Mouse (Mus musculus): ENCODE data around the gene Gm906. TPM values are rescaled to one million over a fixed set of nuclear protein-coding genes. Genes with fewer than 3 reads are reported as not detected.
"Not testable (repeated sequence)": the region's sequence is repeated elsewhere in the genome, so short reads cannot be mapped to it uniquely, and the experiment has no call there.

Gm906 gene
- polyA plus RNA-seq (2014; fragmentation: Nextera tagmentation; extraction: Ambion mirVana): not detected in 2 replicates

- not testable (repeated sequence) for H3K27me3 ChIP-seq (ENCODE audit: control insufficient read depth, insufficient read depth, low read length); H3K4me2 ChIP-seq (replicated peaks; ENCODE audit: low read depth, low read length); H3K36me3 ChIP-seq (ENCODE audit: control insufficient read depth, insufficient read depth, low read length); H3K4me3 ChIP-seq (ENCODE audit: low read depth, low read length); ATAC-seq (ENCODE audit: low FRiP score); H3K9me3 ChIP-seq (ENCODE audit: control insufficient read depth, low read length); DNase-seq (ENCODE audit: low spot score); H3K27ac ChIP-seq (ENCODE audit: low read depth, low read length); H3K4me1 ChIP-seq (replicated peaks; ENCODE audit: control insufficient read depth, insufficient read depth, low read length); H3K9ac ChIP-seq (ENCODE audit: low read depth, low read length)
- 70% methylated on average over 3 of the region's 3 CpGs for WGBS
Observed at GRCm38 (mm10) chr13:50250208-50250607, at the start of gene Gm906. TSS of gene Gm906 (minus strand) at chr13:50250308.

GRCm38 (mm10) chr13:50283308-50283707 is 33.2 kb upstream of the Gm906 start:
- not testable (repeated sequence) for ATAC-seq (ENCODE audit: low FRiP score); H3K4me1 ChIP-seq (replicated peaks; ENCODE audit: control insufficient read depth, insufficient read depth, low read length); H3K9ac ChIP-seq (ENCODE audit: low read depth, low read length); H3K4me2 ChIP-seq (replicated peaks; ENCODE audit: low read depth, low read length); DNase-seq (ENCODE audit: low spot score); H3K27ac ChIP-seq (ENCODE audit: low read depth, low read length); H3K36me3 ChIP-seq (ENCODE audit: control insufficient read depth, insufficient read depth, low read length); H3K27me3 ChIP-seq (ENCODE audit: control insufficient read depth, insufficient read depth, low read length); H3K4me3 ChIP-seq (ENCODE audit: low read depth, low read length); H3K9me3 ChIP-seq (ENCODE audit: control insufficient read depth, low read length)
- WGBS: 95% methylated on average over 2 of the region's 4 CpGs

- Histone ChIP-seq H3K36me3 (ENCODE audit: control insufficient read depth, insufficient read depth, low read length) (no peaks in the 10 kb centered on the region), H3K4me2 (replicated peaks; ENCODE audit: low read depth, low read length) (no peak overlapping the region), H3K9ac (ENCODE audit: low read depth, low read length) (no peak overlapping the region), H3K4me1 (replicated peaks; ENCODE audit: control insufficient read depth, insufficient read depth, low read length) (no peaks in the 10 kb centered on the region), H3K27me3 (ENCODE audit: control insufficient read depth, insufficient read depth, low read length) (no peaks in the 10 kb centered on the region), H3K9me3 (ENCODE audit: control insufficient read depth, low read length) (no peaks in the 10 kb centered on the region), H3K27ac (ENCODE audit: low read depth, low read length) (no peak overlapping the region), H3K4me3 (ENCODE audit: low read depth, low read length) (no peak overlapping the region)
- ATAC-seq (ENCODE audit: low FRiP score): no peak
- DNase-seq (ENCODE audit: low spot score): no peak
- 90% methylated on average over 3 of the region's 3 CpGs for WGBS
Observed at GRCm38 (mm10) chr13:50236487-50236886, 13.6 kb downstream of the Gm906 start.

DNA sequence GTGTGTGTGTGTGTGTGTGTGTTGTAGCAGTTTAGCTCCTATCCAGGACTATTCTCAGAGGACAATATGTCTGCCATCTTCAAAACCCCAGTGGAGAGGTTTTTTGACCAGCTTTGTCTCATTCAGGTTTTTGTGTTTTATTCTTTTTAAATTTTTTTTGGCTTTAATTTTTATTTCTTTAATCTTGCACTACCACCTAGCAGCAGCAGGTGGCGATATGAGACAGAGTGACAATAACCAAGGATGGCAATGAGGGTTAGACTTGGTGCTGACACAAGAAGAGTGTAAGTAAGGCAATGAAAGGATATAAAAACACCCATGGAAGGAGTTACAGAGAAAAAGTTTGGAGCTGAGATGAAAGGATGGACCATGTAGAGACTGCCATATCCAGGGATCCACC is 38.3 kb downstream of the Gm906 start:
- not testable (repeated sequence) for ATAC-seq (ENCODE audit: low FRiP score); H3K4me3 ChIP-seq (ENCODE audit: low read depth, low read length); H3K4me2 ChIP-seq (replicated peaks; ENCODE audit: low read depth, low read length); H3K27me3 ChIP-seq (ENCODE audit: control insufficient read depth, insufficient read depth, low read length); H3K27ac ChIP-seq (ENCODE audit: low read depth, low read length); H3K36me3 ChIP-seq (ENCODE audit: control insufficient read depth, insufficient read depth, low read length); H3K4me1 ChIP-seq (replicated peaks; ENCODE audit: control insufficient read depth, insufficient read depth, low read length); H3K9ac ChIP-seq (ENCODE audit: low read depth, low read length); H3K9me3 ChIP-seq (ENCODE audit: control insufficient read depth, low read length)
- WGBS: 0% methylated on average over 1 of the region's 1 CpGs
- DNase-seq (ENCODE audit: low spot score): peak; percentile 52

GRCm38 (mm10) chr13:50210191-50210590 is 39.9 kb downstream of the Gm906 start:
- not testable (repeated sequence) for H3K4me3 ChIP-seq (ENCODE audit: low read depth, low read length); H3K4me2 ChIP-seq (replicated peaks; ENCODE audit: low read depth, low read length); H3K36me3 ChIP-seq (ENCODE audit: control insufficient read depth, insufficient read depth, low read length); H3K9ac ChIP-seq (ENCODE audit: low read depth, low read length); H3K27me3 ChIP-seq (ENCODE audit: control insufficient read depth, insufficient read depth, low read length); ATAC-seq (ENCODE audit: low FRiP score); H3K27ac ChIP-seq (ENCODE audit: low read depth, low read length); H3K9me3 ChIP-seq (ENCODE audit: control insufficient read depth, low read length); DNase-seq (ENCODE audit: low spot score); H3K4me1 ChIP-seq (replicated peaks; ENCODE audit: control insufficient read depth, insufficient read depth, low read length)

- H3K27ac ChIP-seq (ENCODE audit: low read depth, low read length); H3K9me3 ChIP-seq (ENCODE audit: control insufficient read depth, low read length); DNase-seq (ENCODE audit: low spot score); ATAC-seq (ENCODE audit: low FRiP score); H3K4me1 ChIP-seq (replicated peaks; ENCODE audit: control insufficient read depth, insufficient read depth, low read length); H3K4me2 ChIP-seq (replicated peaks; ENCODE audit: low read depth, low read length); H3K9ac ChIP-seq (ENCODE audit: low read depth, low read length); H3K4me3 ChIP-seq (ENCODE audit: low read depth, low read length); H3K27me3 ChIP-seq (ENCODE audit: control insufficient read depth, insufficient read depth, low read length); H3K36me3 ChIP-seq (ENCODE audit: control insufficient read depth, insufficient read depth, low read length): not testable (repeated sequence)
- WGBS: 95% methylated on average over 2 of the region's 2 CpGs
Observed at GRCm38 (mm10) chr13:50209651-50210050, 40.5 kb downstream of the Gm906 start.

- no peak overlapping the region for H3K4me3 ChIP-seq (ENCODE audit: low read depth, low read length)
- H3K27me3 ChIP-seq (ENCODE audit: control insufficient read depth, insufficient read depth, low read length): no peaks in the 10 kb centered on the region
- H3K4me1 ChIP-seq (replicated peaks; ENCODE audit: control insufficient read depth, insufficient read depth, low read length): no peaks in the 10 kb centered on the region
- no peak overlapping the region for H3K9ac ChIP-seq (ENCODE audit: low read depth, low read length)
- no peaks in the 10 kb centered on the region for H3K9me3 ChIP-seq (ENCODE audit: control insufficient read depth, low read length)
- DNase-seq (ENCODE audit: low spot score) (no peak), ATAC-seq (ENCODE audit: low FRiP score) (no peak)
- H3K36me3 ChIP-seq (ENCODE audit: control insufficient read depth, insufficient read depth, low read length): no peaks in the 10 kb centered on the region
- no peak overlapping the region for H3K27ac ChIP-seq (ENCODE audit: low read depth, low read length)
- no peak overlapping the region for H3K4me2 ChIP-seq (replicated peaks; ENCODE audit: low read depth, low read length)
- 87% methylated on average over 12 of the region's 12 CpGs for WGBS
Observed at GRCm38 (mm10) chr13:50207966-50208365, 42.1 kb downstream of the Gm906 start.

DNA sequence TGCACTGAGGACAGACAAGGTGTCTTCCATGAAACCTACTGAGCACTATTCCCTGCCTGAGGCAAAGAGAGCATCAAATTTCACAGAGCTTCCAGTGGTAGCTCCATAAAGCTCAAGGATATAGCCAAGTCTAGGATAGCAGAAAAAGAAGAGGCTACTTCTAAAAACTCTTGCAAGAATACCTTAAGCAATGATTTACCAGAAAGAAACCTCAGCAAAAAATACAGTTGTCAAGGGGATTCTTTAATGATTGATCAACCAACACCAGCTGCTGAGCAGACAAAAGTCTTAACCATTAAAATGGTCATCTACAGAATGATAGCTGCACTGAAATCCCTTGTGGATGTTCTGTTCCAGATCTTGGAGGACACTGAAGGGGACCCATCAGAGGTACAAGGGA is 53.3 kb downstream of the Gm906 start:
- not testable (repeated sequence) for H3K27ac ChIP-seq (ENCODE audit: low read depth, low read length); H3K4me2 ChIP-seq (replicated peaks; ENCODE audit: low read depth, low read length); H3K9me3 ChIP-seq (ENCODE audit: control insufficient read depth, low read length); H3K4me1 ChIP-seq (replicated peaks; ENCODE audit: control insufficient read depth, insufficient read depth, low read length); H3K36me3 ChIP-seq (ENCODE audit: control insufficient read depth, insufficient read depth, low read length); H3K4me3 ChIP-seq (ENCODE audit: low read depth, low read length); H3K27me3 ChIP-seq (ENCODE audit: control insufficient read depth, insufficient read depth, low read length); ATAC-seq (ENCODE audit: low FRiP score); DNase-seq (ENCODE audit: low spot score); H3K9ac ChIP-seq (ENCODE audit: low read depth, low read length)

All from hindbrain, embryonic 11.5 days (tissue).